Mouse (Mus musculus): ENCODE measurements around the gene Hdac6.
"Not testable (repeated sequence)": the region's sequence is repeated elsewhere in the genome, so short reads cannot be mapped to it uniquely, and the experiment has no call there.

Gene Hdac6

DNA sequence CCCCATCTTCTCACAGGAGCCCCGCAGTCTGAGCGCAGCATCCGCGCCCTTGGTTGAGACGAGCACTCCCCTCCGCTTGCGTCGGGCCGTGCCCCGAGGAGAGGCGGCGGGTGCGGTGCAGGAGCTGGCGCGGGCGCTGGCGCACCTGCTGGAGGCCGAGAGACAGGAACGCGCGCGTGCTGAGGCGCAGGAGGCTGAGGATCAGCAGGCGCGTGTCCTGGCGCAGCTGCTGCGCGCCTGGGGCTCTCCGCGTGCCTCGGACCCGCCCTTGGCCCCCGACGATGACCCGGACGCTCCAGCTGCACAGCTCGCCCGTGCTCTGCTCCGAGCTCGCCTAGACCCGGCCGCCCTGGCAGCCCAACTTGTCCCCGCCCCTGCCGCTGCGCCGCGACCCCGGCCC, 25.7 kb downstream of the Hdac6 start:
- in situ Hi-C loops (cut with MboI, MseI) = no loop called here

GRCm38 (mm10) chrX:7919601-7920383, 27.9 kb downstream of the Hdac6 start, which contains the start of gene Pcsk1n:
Gene Pcsk1n (plus strand): TSS chrX:7919822.
- in situ Hi-C loops (cut with MboI, MseI) = no loop called here

DNA sequence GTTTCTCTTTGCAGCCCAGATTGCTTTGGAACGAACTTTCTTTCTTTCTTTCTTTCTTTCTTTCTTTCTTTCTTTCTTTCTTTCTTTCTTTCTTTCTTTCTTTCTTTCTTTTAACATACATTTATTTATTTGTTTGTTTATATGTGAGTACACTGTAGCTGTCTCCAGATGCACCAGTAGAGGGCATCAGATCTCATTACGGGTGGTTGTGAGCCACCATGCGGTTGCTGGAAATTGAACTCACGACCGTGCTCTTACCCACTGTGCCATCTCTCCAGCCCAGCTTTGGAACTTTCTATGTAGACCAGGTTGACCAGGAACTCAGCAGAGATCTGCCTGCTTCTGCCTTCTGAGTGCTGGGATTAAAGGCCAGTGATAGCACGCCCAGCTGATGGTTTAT, 29.7 kb downstream of the Hdac6 start:
- in situ Hi-C loops (cut with MboI, MseI) = not testable (repeated sequence)

DNA sequence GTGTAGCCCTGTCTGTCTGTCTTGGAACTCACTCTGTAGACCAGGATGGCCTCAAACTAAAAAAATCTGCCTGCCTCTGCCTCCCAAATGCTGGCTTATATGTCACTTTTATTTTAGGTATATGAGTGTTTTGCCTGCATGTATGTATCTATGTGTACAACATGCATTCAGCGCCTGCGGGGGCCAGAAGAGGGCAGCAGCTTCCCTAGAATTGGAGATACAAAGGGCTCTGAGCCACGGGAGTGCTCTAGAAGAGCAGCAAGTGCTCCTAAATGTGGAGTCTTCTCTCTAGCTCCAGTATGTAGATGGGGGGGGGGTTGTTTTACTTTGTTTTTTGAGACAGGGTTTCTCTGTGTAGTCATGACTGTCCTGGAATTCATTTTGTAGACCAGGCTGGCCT, 32.0 kb downstream of the Hdac6 start:
- in situ Hi-C loops (cut with MboI, MseI) = not testable (repeated sequence)

- in situ Hi-C loops (cut with MboI, MseI) = loop anchor here (5.0 kb wide), 1 partner anchor 112 kb away; no protein-coding TSS in a partner anchor
Measured at GRCm38 (mm10) chrX:7910473-7910872, 37.2 kb downstream of the Hdac6 start.

- in situ Hi-C loops (cut with MboI, MseI) = not testable (repeated sequence)
Measured at GRCm38 (mm10) chrX:7909242-7909641, 38.4 kb downstream of the Hdac6 start, which contains the start of gene Gm10490. Gene Gm10490 (plus strand): TSS chrX:7909542.

GRCm38 (mm10) chrX:7907735-7908134, 40.0 kb downstream of the Hdac6 start, which contains the start of gene Gm10491:
Gene Gm10491 (minus strand): TSS chrX:7907835.
- in situ Hi-C loops (cut with MboI, MseI) = no loop called here

- in situ Hi-C loops (cut with MboI, MseI) = no loop called here
Measured at GRCm38 (mm10) chrX:7904441-7904840, 43.2 kb downstream of the Hdac6 start.

- in situ Hi-C loops (cut with MboI, MseI) = no loop called here
Measured at GRCm38 (mm10) chrX:7898880-7899874, 48.5 kb downstream of the Hdac6 start, which contains the start of the genes Pqbp1 and Timm17b. Gene Pqbp1 (minus strand): TSS chrX:7899269. Gene Timm17b (plus strand): TSS chrX:7899357.

GRCm38 (mm10) chrX:7898211-7898610, 49.5 kb downstream of the Hdac6 start:
- in situ Hi-C loops (cut with MboI, MseI) = no loop called here

- in situ Hi-C loops (cut with MboI, MseI) = no loop called here
Measured at GRCm38 (mm10) chrX:7883841-7884567, 63.7 kb downstream of the Hdac6 start, which contains the start of gene Slc35a2. Gene Slc35a2 (plus strand): TSS chrX:7884028.
